Mouse (Mus musculus): ENCODE results near the gene Tmem80. TPM values are rescaled to one million over a fixed set of nuclear protein-coding genes. Genes with fewer than 3 reads are reported as not detected.

Gene Tmem80
- polyA plus RNA-seq, 1 experiment from 2014 or later: 54.7 TPM

DNA sequence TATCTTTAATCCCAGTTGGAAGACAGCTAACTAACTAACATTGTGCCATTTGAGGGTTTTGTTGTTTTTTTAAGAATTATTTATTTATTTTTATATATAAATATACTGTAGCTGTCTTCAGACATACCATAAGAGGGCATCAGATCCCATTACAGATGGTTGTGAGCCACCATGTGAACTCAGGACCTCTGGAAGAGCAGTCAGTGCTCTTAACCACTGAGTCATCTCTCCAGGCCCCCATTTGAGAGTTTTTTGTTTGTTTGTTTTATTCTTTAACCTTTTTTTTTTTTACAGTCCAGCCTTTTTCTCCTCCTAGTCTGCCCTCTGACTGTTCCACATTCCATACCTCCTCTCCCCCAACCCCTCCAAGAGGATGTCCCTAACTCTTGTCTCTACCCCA lies 3.2 kb downstream of the Tmem80 start:
- H3K27me3 ChIP-seq: no peaks in the 10 kb centered on the region
- H3K9ac ChIP-seq: no peak overlapping the region
- ATAC-seq (ENCODE audit: low FRiP score, low read depth): no peak
- no peak overlapping the region for H3K4me3 ChIP-seq
- H3K27ac ChIP-seq (replicated peaks): no peak overlapping the region
- H3K9me3 ChIP-seq: no peaks in the 10 kb centered on the region
- H3K4me1 ChIP-seq (replicated peaks): peaks cover 25% of the 10 kb centered on the region
- peaks cover 6% of the 10 kb centered on the region; the same call in 1 of the 2 replicates for H3K36me3 ChIP-seq
- H3K4me2 ChIP-seq: no peak overlapping the region

DNA sequence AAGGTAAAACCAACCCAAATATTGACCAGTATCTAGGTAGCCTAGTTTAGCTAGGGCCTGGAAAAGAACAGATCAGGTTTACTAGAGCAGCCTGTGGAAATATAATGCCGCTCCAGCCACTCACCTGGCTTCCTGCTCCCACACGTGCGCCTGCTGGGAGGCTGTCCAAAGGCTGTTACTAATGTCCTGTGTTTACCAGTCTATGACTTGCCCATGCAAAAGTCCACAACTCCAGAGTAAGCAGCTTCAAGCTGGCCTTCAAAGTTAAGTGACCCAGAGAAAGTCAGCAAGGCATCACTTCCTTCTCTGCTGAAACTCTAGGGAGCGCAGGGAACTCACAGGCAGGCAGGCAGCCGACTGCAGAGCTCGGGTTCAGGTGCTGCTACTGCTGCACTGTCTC lies 4.5 kb downstream of the Tmem80 start:
- no peak for ATAC-seq (ENCODE audit: low FRiP score, low read depth)
- Histone ChIP-seq H3K36me3 (peaks cover 6% of the 10 kb centered on the region; the same call in 1 of the 2 replicates), H3K4me2 (no peak overlapping the region), H3K4me1 (replicated peaks) (peaks cover 12% of the 10 kb centered on the region), H3K9me3 (no peaks in the 10 kb centered on the region), H3K27ac (replicated peaks) (no peak overlapping the region), H3K4me3 (no peak overlapping the region), H3K27me3 (no peaks in the 10 kb centered on the region), H3K9ac (no peak overlapping the region)
- WGBS: 89% methylated on average over 6 of the region's 6 CpGs

DNA sequence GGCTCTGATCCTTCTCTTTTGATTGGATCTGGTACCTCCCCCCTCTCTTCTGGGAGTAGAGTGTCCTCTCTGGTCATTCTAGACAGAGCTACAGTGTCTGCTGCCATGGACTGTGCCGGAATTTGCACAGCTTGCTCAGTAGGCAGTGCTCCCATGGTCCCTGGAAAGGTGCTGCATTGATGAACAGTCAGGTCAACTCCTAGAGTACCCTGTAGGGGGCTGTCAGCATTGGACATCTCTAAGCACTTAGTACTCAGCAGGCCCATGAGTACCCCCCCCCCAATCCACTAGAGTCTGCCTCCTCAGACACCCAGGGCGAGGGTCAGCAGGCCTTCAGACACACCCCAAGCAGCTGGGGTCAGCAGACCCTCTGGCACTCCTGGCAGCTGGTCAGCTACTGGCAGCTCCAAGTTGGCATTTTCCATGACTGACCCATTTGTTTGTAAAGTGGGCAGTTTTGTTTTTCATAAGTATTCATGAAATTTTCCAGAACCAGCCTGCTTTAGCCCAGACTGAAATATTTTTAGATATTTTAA lies 7.6 kb downstream of the Tmem80 start:
- Histone ChIP-seq H3K9me3 (no peaks in the 10 kb centered on the region), H3K4me2 (no peak overlapping the region), H3K36me3 (peaks cover 6% of the 10 kb centered on the region; the same call in 1 of the 2 replicates), H3K27ac (replicated peaks) (no peak overlapping the region), H3K27me3 (no peaks in the 10 kb centered on the region), H3K9ac (no peak overlapping the region), H3K4me3 (no peak overlapping the region), H3K4me1 (replicated peaks) (peaks cover 6% of the 10 kb centered on the region)
- WGBS: 74% methylated on average over 2 of the region's 2 CpGs
- no peak for ATAC-seq (ENCODE audit: low FRiP score, low read depth)

DNA sequence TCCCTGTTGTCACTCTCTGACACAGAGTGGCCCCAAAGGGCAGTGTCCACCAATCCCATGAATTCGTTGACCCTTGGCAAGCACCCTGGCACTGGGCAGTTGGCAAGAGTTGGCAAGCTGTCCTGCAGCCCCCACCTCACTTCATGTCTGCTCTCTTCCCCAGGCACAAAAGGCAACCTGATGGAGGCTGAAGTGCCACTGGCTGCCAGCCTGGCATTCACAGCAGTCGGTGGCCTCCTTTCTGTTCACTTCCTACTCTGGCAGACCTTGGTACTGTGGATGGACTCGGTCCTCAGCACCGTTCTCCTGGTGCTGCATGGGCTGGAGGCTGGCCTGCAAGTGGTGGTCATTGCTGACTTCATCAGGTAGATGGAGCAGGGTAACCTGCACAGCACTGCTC lies 8.1 kb downstream of the Tmem80 start:
- no peak overlapping the region for H3K27ac ChIP-seq (replicated peaks)
- no peak for ATAC-seq (ENCODE audit: low FRiP score, low read depth)
- peaks cover 6% of the 10 kb centered on the region for H3K4me1 ChIP-seq (replicated peaks)
- peaks cover 6% of the 10 kb centered on the region; the same call in 1 of the 2 replicates for H3K36me3 ChIP-seq
- no peaks in the 10 kb centered on the region for H3K27me3 ChIP-seq
- 86% methylated on average over 4 of the region's 4 CpGs for WGBS
- H3K9ac ChIP-seq: no peak overlapping the region
- H3K4me2 ChIP-seq: no peak overlapping the region
- H3K4me3 ChIP-seq: no peak overlapping the region
- no peaks in the 10 kb centered on the region for H3K9me3 ChIP-seq

DNA sequence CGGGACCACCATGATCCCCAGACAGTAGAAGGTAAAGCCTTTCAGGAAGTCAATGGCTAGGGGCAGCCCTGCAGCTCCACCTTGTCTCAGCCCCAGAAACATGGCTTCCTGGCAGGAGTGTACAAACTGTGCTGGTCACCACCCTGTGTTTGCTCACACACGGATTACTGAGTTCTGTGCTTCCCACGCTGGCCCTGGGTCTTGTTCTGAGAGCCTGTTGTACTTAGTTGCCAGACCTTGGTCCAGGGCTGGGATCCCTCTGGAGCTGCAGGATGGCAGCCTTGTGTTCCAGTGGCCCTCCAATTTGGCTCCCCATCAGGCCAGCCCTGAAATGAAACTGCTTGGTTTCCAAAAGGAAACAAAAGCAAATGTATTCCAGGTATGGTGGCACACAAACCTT lies 8.8 kb downstream of the Tmem80 start:
- no peak overlapping the region for H3K9ac ChIP-seq
- 90% methylated on average over 3 of the region's 3 CpGs for WGBS
- H3K4me3 ChIP-seq: no peak overlapping the region
- H3K9me3 ChIP-seq: no peaks in the 10 kb centered on the region
- no peak overlapping the region for H3K27ac ChIP-seq (replicated peaks)
- no peaks in the 10 kb centered on the region for H3K27me3 ChIP-seq
- no peak for ATAC-seq (ENCODE audit: low FRiP score, low read depth)
- no peak overlapping the region for H3K4me2 ChIP-seq
- H3K36me3 ChIP-seq: peaks cover 6% of the 10 kb centered on the region; the same call in 1 of the 2 replicates
- H3K4me1 ChIP-seq (replicated peaks): peaks cover 6% of the 10 kb centered on the region

DNA sequence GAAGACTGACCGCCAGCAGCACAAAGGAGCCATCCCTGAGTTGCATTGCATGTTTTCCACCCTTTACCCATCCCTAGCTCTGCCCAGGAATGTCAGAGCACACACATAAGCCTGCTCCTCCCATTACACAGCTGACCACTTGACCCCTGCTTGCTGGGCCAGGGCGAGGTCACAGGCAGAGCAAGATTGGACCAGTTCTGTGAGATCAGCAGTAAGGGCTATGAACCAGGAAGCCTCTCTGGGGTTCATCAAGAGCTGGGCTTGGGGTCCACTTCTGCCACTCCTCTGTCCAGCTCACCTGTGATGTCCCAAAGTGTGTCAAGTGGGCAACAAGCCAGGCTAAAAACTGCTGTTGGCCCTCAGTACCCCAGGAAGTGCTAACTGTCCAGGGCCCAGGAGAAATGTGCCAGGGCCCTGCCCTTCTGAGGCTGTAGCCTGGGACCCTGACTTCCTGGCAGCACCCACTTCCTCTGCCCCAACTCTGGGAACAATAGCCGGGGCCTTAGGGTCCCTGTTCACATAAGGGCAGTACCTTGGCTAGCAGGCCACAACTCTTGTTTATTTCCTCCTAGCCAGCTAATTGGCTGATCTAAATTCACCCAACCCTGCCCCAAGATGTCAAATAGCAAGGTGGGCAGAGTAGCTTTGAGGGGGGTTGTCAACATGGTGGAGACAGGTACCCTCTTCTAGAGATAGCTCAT lies 10.3 kb downstream of the Tmem80 start:
- H3K27ac ChIP-seq (replicated peaks): no peak overlapping the region
- H3K9ac ChIP-seq: no peak overlapping the region
- 87% methylated on average over 3 of the region's 3 CpGs for WGBS
- H3K4me3 ChIP-seq: no peak overlapping the region
- H3K36me3 ChIP-seq: peaks cover 6% of the 10 kb centered on the region; the same call in 1 of the 2 replicates
- H3K9me3 ChIP-seq: no peaks in the 10 kb centered on the region
- no peak overlapping the region for H3K4me2 ChIP-seq
- no peak for ATAC-seq (ENCODE audit: low FRiP score, low read depth)
- H3K27me3 ChIP-seq: no peaks in the 10 kb centered on the region
- peaks cover 6% of the 10 kb centered on the region for H3K4me1 ChIP-seq (replicated peaks)

DNA sequence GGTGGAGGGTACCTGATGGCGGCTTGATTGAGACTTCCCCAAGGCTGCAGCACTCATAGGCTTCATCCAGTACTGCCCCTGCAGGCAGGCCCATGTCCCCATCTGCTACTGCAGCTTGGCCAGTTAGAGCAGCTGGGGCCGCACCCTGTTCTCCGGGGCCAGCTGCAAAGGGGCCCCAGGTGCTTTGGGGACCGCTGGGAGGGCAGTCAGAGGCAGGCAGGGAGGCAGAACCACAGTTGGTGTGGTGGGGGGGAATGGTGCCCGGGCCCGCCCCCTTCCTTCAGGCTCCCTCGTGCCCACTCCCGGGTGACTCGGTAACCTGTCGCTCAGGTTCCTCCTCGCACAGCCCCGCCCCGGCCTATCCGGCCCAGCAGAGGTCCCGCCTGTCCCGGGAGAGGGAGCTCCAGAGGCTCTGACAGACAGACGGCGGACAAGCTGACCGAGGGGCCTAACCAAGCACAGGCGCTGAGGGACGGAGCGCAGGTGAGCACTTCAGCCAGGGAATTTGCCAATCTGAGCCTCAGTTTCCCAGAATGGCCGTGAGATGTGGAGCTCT lies 11.1 kb downstream of the Tmem80 start, which contains the start of gene Eps8l2:
Eps8l2 (plus strand) TSS at position 305 of the 556 bp plus-strand sequence.
- no peak within 1 kb of the TSS for H3K4me3 ChIP-seq
- no peaks in the 10 kb centered on the region for H3K9me3 ChIP-seq
- no peaks in the 10 kb centered on the region for H3K36me3 ChIP-seq
- 4% methylated on average over 23 of the region's 23 CpGs for WGBS
- peaks cover 6% of the 10 kb centered on the region for H3K4me1 ChIP-seq (replicated peaks)
- no peaks in the 10 kb centered on the region for H3K27me3 ChIP-seq
- 0 out of 2 replicates have a peak within 1 kb of the TSS, but pooled peaks have one; percentile 8 for H3K9ac ChIP-seq
- no peak for ATAC-seq (ENCODE audit: low FRiP score, low read depth)
- no peak within 1 kb of the TSS for H3K27ac ChIP-seq (replicated peaks)
- peak within 1 kb of the TSS; percentile 32 for H3K4me2 ChIP-seq

DNA sequence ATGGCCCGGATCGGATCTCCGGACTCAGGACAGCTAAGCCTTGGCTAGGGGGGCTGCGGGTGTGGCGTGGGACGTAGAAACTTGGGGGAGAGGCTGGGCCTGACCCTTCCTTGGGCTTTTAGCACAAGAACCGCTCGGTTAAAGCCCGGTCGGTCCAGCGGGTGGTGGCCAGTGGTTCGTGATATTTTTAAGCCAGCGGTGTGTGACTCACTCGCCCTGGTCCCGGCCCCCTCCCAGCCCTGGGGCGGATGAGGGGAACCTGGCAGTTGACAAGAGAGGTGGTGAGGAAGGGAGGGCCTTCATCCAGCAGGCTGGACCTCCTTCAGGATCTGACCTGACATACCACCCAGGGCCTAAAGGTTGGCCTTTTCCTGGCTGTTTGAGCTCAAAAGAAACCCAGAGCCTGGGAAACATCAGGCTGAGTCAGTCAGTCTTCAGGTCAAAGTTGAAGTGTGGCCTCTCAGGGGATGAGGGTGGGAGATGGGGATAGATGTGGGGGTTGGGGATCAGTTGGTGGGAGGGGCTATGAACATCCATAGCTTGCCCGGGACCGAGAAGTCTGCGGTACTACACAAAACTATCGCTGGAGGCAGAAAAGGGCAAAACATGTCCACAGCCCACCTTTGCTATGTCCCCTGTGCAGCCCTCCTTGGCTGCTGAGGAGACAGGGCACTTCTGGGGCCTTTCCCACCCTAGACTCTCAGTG lies 11.8 kb downstream of the Tmem80 start:
- H3K36me3 ChIP-seq: no peaks in the 10 kb centered on the region
- no peak overlapping the region for H3K27ac ChIP-seq (replicated peaks)
- no peak for ATAC-seq (ENCODE audit: low FRiP score, low read depth)
- no peak overlapping the region for H3K4me3 ChIP-seq
- H3K4me2 ChIP-seq: peak overlapping the region; percentile 32; the same call in 1 of the 2 replicates
- no peaks in the 10 kb centered on the region for H3K9me3 ChIP-seq
- 48% methylated on average over 20 of the region's 20 CpGs for WGBS
- H3K4me1 ChIP-seq (replicated peaks): peaks cover 6% of the 10 kb centered on the region
- H3K9ac ChIP-seq: 0 out of 2 replicates have a peak overlapping the region, but pooled peaks have one; percentile 8
- H3K27me3 ChIP-seq: no peaks in the 10 kb centered on the region

DNA sequence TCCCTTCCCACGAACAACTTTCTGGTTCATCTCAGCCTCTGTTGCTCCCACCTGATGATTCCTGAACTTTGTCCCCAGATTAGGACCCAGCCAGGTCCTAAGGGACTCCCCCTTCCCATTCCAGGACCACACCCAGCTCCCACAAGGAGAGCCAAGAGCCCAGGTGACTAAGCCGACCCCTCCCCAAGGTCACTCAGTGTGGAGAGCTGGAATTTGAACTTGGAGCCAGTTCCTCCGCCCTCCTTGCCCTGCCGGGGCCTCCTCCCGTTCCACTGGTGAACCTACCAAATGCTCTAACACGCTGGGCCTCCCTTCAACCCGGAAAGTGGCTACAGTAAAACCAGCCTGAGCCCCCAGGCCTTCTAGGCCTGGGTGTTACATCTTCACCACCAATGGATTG lies 12.5 kb downstream of the Tmem80 start:
- Histone ChIP-seq H3K4me1 (replicated peaks) (peaks cover 6% of the 10 kb centered on the region), H3K9ac (no peak overlapping the region), H3K9me3 (no peaks in the 10 kb centered on the region), H3K27ac (replicated peaks) (no peak overlapping the region), H3K27me3 (no peaks in the 10 kb centered on the region), H3K36me3 (no peaks in the 10 kb centered on the region), H3K4me3 (no peak overlapping the region), H3K4me2 (no peak overlapping the region)
- WGBS: 86% methylated on average over 7 of the region's 7 CpGs
- ATAC-seq (ENCODE audit: low FRiP score, low read depth): no peak

DNA sequence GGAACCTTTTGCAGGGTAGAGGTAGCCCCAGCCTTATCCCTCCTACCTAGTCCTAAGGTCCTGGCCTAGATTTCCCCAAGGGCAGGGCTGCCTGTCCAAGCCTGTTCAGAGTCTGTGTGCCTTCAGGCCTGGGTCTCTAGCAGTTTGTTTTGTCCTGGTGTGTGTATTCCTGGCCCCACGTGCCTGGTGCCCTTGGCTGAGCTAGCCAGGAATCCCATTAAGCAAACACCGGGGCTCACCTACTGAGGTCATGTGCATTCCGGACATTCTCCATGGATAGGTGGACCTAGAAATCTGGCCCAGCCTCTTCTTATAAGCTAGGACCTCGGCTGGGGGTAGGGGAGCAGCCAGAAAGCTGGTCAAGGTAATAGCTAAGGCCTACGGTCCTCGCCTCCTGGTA lies 12.9 kb downstream of the Tmem80 start:
- 87% methylated on average over 6 of the region's 6 CpGs for WGBS
- Histone ChIP-seq H3K9ac (no peak overlapping the region), H3K27me3 (no peaks in the 10 kb centered on the region), H3K36me3 (no peaks in the 10 kb centered on the region), H3K4me2 (no peak overlapping the region), H3K9me3 (no peaks in the 10 kb centered on the region), H3K27ac (replicated peaks) (no peak overlapping the region), H3K4me1 (replicated peaks) (peaks cover 6% of the 10 kb centered on the region), H3K4me3 (no peak overlapping the region)
- no peak for ATAC-seq (ENCODE audit: low FRiP score, low read depth)

DNA sequence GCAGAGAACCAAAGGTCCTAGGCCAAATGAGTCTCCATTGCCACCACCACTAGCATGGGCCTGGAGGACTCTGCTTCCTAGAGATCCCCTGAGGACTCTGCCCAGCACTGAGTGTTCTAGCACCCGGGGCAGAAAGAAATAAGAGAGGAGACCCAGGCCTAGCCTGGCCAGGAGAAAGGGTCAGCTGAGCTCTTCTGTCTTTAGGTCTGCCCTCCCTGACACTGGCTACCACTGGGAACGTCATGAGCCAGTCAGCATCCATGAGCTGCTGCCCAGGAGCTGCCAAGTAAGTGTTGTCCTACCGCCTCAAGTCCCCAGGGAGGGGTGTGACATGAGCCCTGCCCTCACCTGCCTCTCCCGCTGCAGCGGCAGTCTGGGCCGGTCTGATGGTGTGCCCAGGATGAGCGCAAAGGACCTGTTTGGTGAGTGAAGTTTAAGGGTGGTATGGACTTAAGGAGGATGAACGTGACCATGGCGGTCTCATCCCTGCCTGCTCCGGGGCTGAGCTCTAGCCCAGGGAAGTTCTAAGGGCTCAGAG lies 14.2 kb downstream of the Tmem80 start:
- Histone ChIP-seq H3K36me3 (no peaks in the 10 kb centered on the region), H3K4me1 (replicated peaks) (peaks cover 6% of the 10 kb centered on the region), H3K4me2 (no peak overlapping the region), H3K27me3 (no peaks in the 10 kb centered on the region), H3K4me3 (no peak overlapping the region), H3K9me3 (no peaks in the 10 kb centered on the region), H3K27ac (replicated peaks) (no peak overlapping the region), H3K9ac (no peak overlapping the region)
- no peak for ATAC-seq (ENCODE audit: low FRiP score, low read depth)
- 80% methylated on average over 10 of the region's 10 CpGs for WGBS

DNA sequence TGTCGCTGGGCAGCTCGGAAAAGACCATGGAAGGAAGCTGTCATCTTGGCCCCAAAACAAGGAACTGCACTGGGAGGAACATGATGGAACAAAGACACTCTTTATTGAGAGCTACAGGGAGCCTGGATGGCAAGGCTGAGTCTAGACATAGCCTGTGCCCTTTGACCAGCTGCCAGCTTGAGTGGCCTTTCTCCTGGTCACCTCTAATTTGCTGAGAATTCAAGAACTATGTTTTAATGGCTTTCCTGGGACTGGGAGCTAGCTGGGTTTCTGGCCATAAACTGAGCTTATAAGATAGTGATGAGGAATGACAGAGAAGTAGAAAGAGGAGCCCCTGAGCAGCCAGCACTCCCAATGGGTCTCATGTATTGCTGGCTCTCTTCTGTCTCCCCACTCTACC lies 15.7 kb downstream of the Tmem80 start:
- no peaks in the 10 kb centered on the region for H3K27me3 ChIP-seq
- H3K9ac ChIP-seq: no peak overlapping the region
- no peak overlapping the region for H3K27ac ChIP-seq (replicated peaks)
- H3K4me1 ChIP-seq (replicated peaks): peaks cover 6% of the 10 kb centered on the region
- no peak for ATAC-seq (ENCODE audit: low FRiP score, low read depth)
- H3K4me2 ChIP-seq: no peak overlapping the region
- WGBS: 54% methylated on average over 2 of the region's 2 CpGs
- no peaks in the 10 kb centered on the region for H3K9me3 ChIP-seq
- H3K4me3 ChIP-seq: no peak overlapping the region
- no peaks in the 10 kb centered on the region for H3K36me3 ChIP-seq

All from hindbrain, embryonic 15.5 days (tissue).